Mouse (Mus musculus): Measurements from ENCODE around the gene Ubash3a. TPM values are rescaled to one million over a fixed set of nuclear protein-coding genes. Genes with fewer than 3 reads are reported as not detected.

The Ubash3a gene
- polyA plus RNA-seq, 2 experiments, result 0.30 to 0.51 TPM

GRCm38 (mm10) chr17:31276922-31277918 lies 69.5 kb downstream of the Ubash3a start, which contains the start of gene Rsph1:
Gene Rsph1 (minus strand): TSS chr17:31277383.
- DNase-seq (ENCODE audit: low spot score), result peak; percentile 88
- H3K4me2 ChIP-seq (replicated peaks; ENCODE audit: low read depth, low read length, severe bottlenecking), result peak within 1 kb of the TSS; percentile 83
- H3K9me3 ChIP-seq (ENCODE audit: control insufficient read depth, low read length), result no peaks in the 10 kb centered on the region
- no peak within 1 kb of the TSS for H3K27ac ChIP-seq (replicated peaks; ENCODE audit: low read depth, low read length)
- WGBS, result 12% methylated on average over 40 of the region's 44 CpGs
- H3K27me3 ChIP-seq (ENCODE audit: control insufficient read depth, insufficient read depth, low read length), result no peaks in the 10 kb centered on the region
- peaks cover 5% of the 10 kb centered on the region; the same call in 1 of the 2 replicates for H3K4me1 ChIP-seq (ENCODE audit: control insufficient read depth, insufficient read depth, low read length)
- peak within 1 kb of the TSS; percentile 41 for H3K9ac ChIP-seq (ENCODE audit: low read depth, low read length, severe bottlenecking)
- no peak for TF ChIP-seq POLR2A (IDR thresholded peaks at IDR 0.05; ENCODE audit: borderline replicate concordance, extremely low read depth, insufficient read depth, insufficient read length)
- H3K4me3 ChIP-seq (replicated peaks; ENCODE audit: low read length), result peak within 1 kb of the TSS; percentile 47
- ATAC-seq (ENCODE audit: low FRiP score, low read depth), result peak; percentile 94
- H3K36me3 ChIP-seq (ENCODE audit: control insufficient read depth, insufficient read depth, low read length), result no peaks in the 10 kb centered on the region

GRCm38 (mm10) chr17:31277931-31278330 lies 70.3 kb downstream of the Ubash3a start:
- Histone ChIP-seq H3K9me3 (ENCODE audit: control insufficient read depth, low read length) (no peaks in the 10 kb centered on the region), H3K4me2 (replicated peaks; ENCODE audit: low read depth, low read length, severe bottlenecking) (no peak overlapping the region), H3K27ac (replicated peaks; ENCODE audit: low read depth, low read length) (no peak overlapping the region), H3K9ac (ENCODE audit: low read depth, low read length, severe bottlenecking) (no peak overlapping the region), H3K27me3 (ENCODE audit: control insufficient read depth, insufficient read depth, low read length) (no peaks in the 10 kb centered on the region), H3K36me3 (ENCODE audit: control insufficient read depth, insufficient read depth, low read length) (no peaks in the 10 kb centered on the region), H3K4me3 (replicated peaks; ENCODE audit: low read length) (no peak overlapping the region), H3K4me1 (ENCODE audit: control insufficient read depth, insufficient read depth, low read length) (peaks cover 5% of the 10 kb centered on the region; the same call in 1 of the 2 replicates)
- no peak for DNase-seq (ENCODE audit: low spot score)
- no peak for ATAC-seq (ENCODE audit: low FRiP score, low read depth)
- TF ChIP-seq POLR2A (IDR thresholded peaks at IDR 0.05; ENCODE audit: borderline replicate concordance, extremely low read depth, insufficient read depth, insufficient read length), result no peak
- WGBS, result 81% methylated on average over 4 of the region's 4 CpGs

- Histone ChIP-seq H3K9me3 (ENCODE audit: control insufficient read depth, low read length) (no peaks in the 10 kb centered on the region), H3K4me3 (replicated peaks; ENCODE audit: low read length) (no peak overlapping the region), H3K27ac (replicated peaks; ENCODE audit: low read depth, low read length) (no peak overlapping the region), H3K4me1 (ENCODE audit: control insufficient read depth, insufficient read depth, low read length) (peaks cover 5% of the 10 kb centered on the region; the same call in 1 of the 2 replicates), H3K27me3 (ENCODE audit: control insufficient read depth, insufficient read depth, low read length) (no peaks in the 10 kb centered on the region), H3K36me3 (ENCODE audit: control insufficient read depth, insufficient read depth, low read length) (no peaks in the 10 kb centered on the region), H3K4me2 (replicated peaks; ENCODE audit: low read depth, low read length, severe bottlenecking) (no peak overlapping the region), H3K9ac (ENCODE audit: low read depth, low read length, severe bottlenecking) (no peak overlapping the region)
- 75% methylated on average over 9 of the region's 9 CpGs for WGBS
- DNase-seq (ENCODE audit: low spot score) (no peak), ATAC-seq (ENCODE audit: low FRiP score, low read depth) (no peak)
- TF ChIP-seq POLR2A (IDR thresholded peaks at IDR 0.05; ENCODE audit: borderline replicate concordance, extremely low read depth, insufficient read depth, insufficient read length), result no peak
Measured at GRCm38 (mm10) chr17:31279541-31279940, 71.9 kb downstream of the Ubash3a start.

GRCm38 (mm10) chr17:31280269-31280668 lies 72.6 kb downstream of the Ubash3a start:
- TF ChIP-seq POLR2A (IDR thresholded peaks at IDR 0.05; ENCODE audit: borderline replicate concordance, extremely low read depth, insufficient read depth, insufficient read length), result no peak
- H3K27ac ChIP-seq (replicated peaks; ENCODE audit: low read depth, low read length), result no peak overlapping the region
- no peak overlapping the region for H3K9ac ChIP-seq (ENCODE audit: low read depth, low read length, severe bottlenecking)
- H3K4me3 ChIP-seq (replicated peaks; ENCODE audit: low read length), result no peak overlapping the region
- DNase-seq (ENCODE audit: low spot score) (no peak), ATAC-seq (ENCODE audit: low FRiP score, low read depth) (no peak)
- 68% methylated on average over 6 of the region's 6 CpGs for WGBS
- H3K9me3 ChIP-seq (ENCODE audit: control insufficient read depth, low read length), result no peaks in the 10 kb centered on the region
- H3K4me1 ChIP-seq (ENCODE audit: control insufficient read depth, insufficient read depth, low read length), result peaks cover 5% of the 10 kb centered on the region; the same call in 1 of the 2 replicates
- no peaks in the 10 kb centered on the region for H3K27me3 ChIP-seq (ENCODE audit: control insufficient read depth, insufficient read depth, low read length)
- H3K36me3 ChIP-seq (ENCODE audit: control insufficient read depth, insufficient read depth, low read length), result no peaks in the 10 kb centered on the region
- no peak overlapping the region for H3K4me2 ChIP-seq (replicated peaks; ENCODE audit: low read depth, low read length, severe bottlenecking)

- Histone ChIP-seq H3K4me3 (replicated peaks; ENCODE audit: low read length) (no peak overlapping the region), H3K27ac (replicated peaks; ENCODE audit: low read depth, low read length) (no peak overlapping the region), H3K36me3 (ENCODE audit: control insufficient read depth, insufficient read depth, low read length) (no peaks in the 10 kb centered on the region), H3K4me1 (ENCODE audit: control insufficient read depth, insufficient read depth, low read length) (no peaks in the 10 kb centered on the region), H3K9ac (ENCODE audit: low read depth, low read length, severe bottlenecking) (no peak overlapping the region), H3K27me3 (ENCODE audit: control insufficient read depth, insufficient read depth, low read length) (no peaks in the 10 kb centered on the region), H3K4me2 (replicated peaks; ENCODE audit: low read depth, low read length, severe bottlenecking) (no peak overlapping the region), H3K9me3 (ENCODE audit: control insufficient read depth, low read length) (no peaks in the 10 kb centered on the region)
- no peak for DNase-seq (ENCODE audit: low spot score)
- 49% methylated on average over 19 of the region's 19 CpGs for WGBS
- TF ChIP-seq POLR2A (IDR thresholded peaks at IDR 0.05; ENCODE audit: borderline replicate concordance, extremely low read depth, insufficient read depth, insufficient read length), result no peak
- ATAC-seq (ENCODE audit: low FRiP score, low read depth), result no peak
Measured at GRCm38 (mm10) chr17:31281830-31282686, 74.4 kb downstream of the Ubash3a start.
